Mouse (Mus musculus) kidney, embryonic 14.5 days (tissue): ENCODE measurements around the gene Daam1. TPM values are rescaled to one million over a fixed set of nuclear protein-coding genes. Genes with fewer than 3 reads are reported as not detected.

Experiments
- ATAC-seq: fragments of 200-750 bp; cut with Nextera tagmentation; 2 replicates; pipeline ENCODE4 v1.8.0; 2017; ENCODE audit warnings: moderate number of reproducible peaks, mild to moderate bottlenecking, moderate TSS enrichment, moderate library complexity; ENCODE audit not compliant: low FRiP score, low TSS enrichment
- H3K27ac ChIP-seq: fragments of 300-500 bp; sonication (generic); 2 replicates; pipeline ENCODE4 v1.5.1; 2014; ENCODE audit warnings: low read depth, mild to moderate bottlenecking, low read length, moderate library complexity, mixed read lengths
- H3K27me3 ChIP-seq: fragments of 300-500 bp; sonication (generic); 2 replicates; pipeline ENCODE4 v1.6.1; 2014; ENCODE audit warnings: mild to moderate bottlenecking, low read length; ENCODE audit not compliant: control insufficient read depth, insufficient read depth
- H3K36me3 ChIP-seq: fragments of 300-500 bp; sonication (generic); 2 replicates; pipeline ENCODE4 v1.6.1; 2014; ENCODE audit warnings: low read length, mixed read lengths; ENCODE audit not compliant: control insufficient read depth, insufficient read depth
- H3K4me1 ChIP-seq: fragments of 300-500 bp; sonication (generic); 2 replicates; pipeline ENCODE4 v1.6.1; 2014; ENCODE audit warnings: low read length, mixed read lengths; ENCODE audit not compliant: control insufficient read depth, insufficient read depth
- H3K4me2 ChIP-seq: fragments of 300-500 bp; sonication (generic); replicated peaks from 2 replicates; pipeline ENCODE4 v1.6.1; 2014; ENCODE audit warnings: low read depth, mild to moderate bottlenecking, low read length
- H3K4me3 ChIP-seq: fragments of 300-500 bp; sonication (generic); 2 replicates; pipeline ENCODE4 v1.5.1; 2014; ENCODE audit warnings: mild to moderate bottlenecking, low read length
- H3K9ac ChIP-seq: fragments of 300-500 bp; sonication (generic); 2 replicates; pipeline ENCODE4 v1.6.1; 2014; ENCODE audit warnings: low read depth, mild to moderate bottlenecking, low read length, moderate library complexity
- H3K9me3 ChIP-seq: fragments of 300-500 bp; sonication (generic); 2 replicates; pipeline ENCODE4 v1.6.1; 2016; ENCODE audit warnings: low read length; ENCODE audit not compliant: control insufficient read depth
- WGBS: fragments of 180-500 bp; shearing (Covaris S2); extraction: QIAGEN DNeasy Blood & Tissue Kit; methylation state at CpG from one replicate; pipeline ENCODE4 v1.1.7; 2014; 5-methylcytosine and 5-hydroxymethylcytosine counted together
- polyA plus RNA-seq: library from polyadenylated mRNA; unstranded; fragments of >200 nt; fragmentation: Nextera tagmentation; extraction: Ambion mirVana; gene quantifications from 2 replicates; pipeline ENCODE4 v1.2.1, GENCODE M21; 2014

Daam1 gene
- polyA plus RNA-seq, 1 experiment from 2014 or later = 13.0 TPM

- Histone ChIP-seq H3K9me3 (no peaks in the 10 kb centered on the region), H3K4me3 (no peak overlapping the region), H3K27ac (no peak overlapping the region), H3K4me1 (peaks cover 5% of the 10 kb centered on the region; the same call in 1 of the 2 replicates), H3K36me3 (peaks cover 4% of the 10 kb centered on the region; the same call in 1 of the 2 replicates), H3K4me2 (no peak overlapping the region), H3K27me3 (no peaks in the 10 kb centered on the region), H3K9ac (no peak overlapping the region)
- WGBS = 76% methylated on average over 9 of the region's 9 CpGs
- no peak for ATAC-seq
Measured at GRCm38 (mm10) chr12:71932433-71933386, 101.8 kb downstream of the Daam1 start.

- H3K4me1 ChIP-seq = peaks cover 5% of the 10 kb centered on the region; the same call in 1 of the 2 replicates
- no peak for ATAC-seq
- WGBS = 73% methylated on average over 6 of the region's 6 CpGs
Measured at GRCm38 (mm10) chr12:71933989-71934645, 103.2 kb downstream of the Daam1 start.

GRCm38 (mm10) chr12:71936636-71937035 is 105.8 kb downstream of the Daam1 start:
- Histone ChIP-seq H3K4me2 (no peak overlapping the region), H3K27ac (no peak overlapping the region), H3K9me3 (no peaks in the 10 kb centered on the region), H3K4me3 (no peak overlapping the region), H3K27me3 (no peaks in the 10 kb centered on the region), H3K36me3 (peaks cover 4% of the 10 kb centered on the region; the same call in 1 of the 2 replicates), H3K9ac (no peak overlapping the region), H3K4me1 (peaks cover 5% of the 10 kb centered on the region; the same call in 1 of the 2 replicates)
- ATAC-seq = no peak
- 88% methylated on average over 1 of the region's 1 CpGs for WGBS

More at GRCm38 (mm10) chr12:71933989-71934645, 103.2 kb downstream of the Daam1 start:
- H3K27ac ChIP-seq = no peak overlapping the region
- peaks cover 4% of the 10 kb centered on the region; the same call in 1 of the 2 replicates for H3K36me3 ChIP-seq
- no peak overlapping the region for H3K4me3 ChIP-seq
- H3K9me3 ChIP-seq = no peaks in the 10 kb centered on the region
- no peak overlapping the region for H3K9ac ChIP-seq
- no peak overlapping the region for H3K4me2 ChIP-seq
- no peaks in the 10 kb centered on the region for H3K27me3 ChIP-seq

- Histone ChIP-seq H3K4me1 (peaks cover 5% of the 10 kb centered on the region; the same call in 1 of the 2 replicates), H3K27me3 (no peaks in the 10 kb centered on the region), H3K27ac (no peak overlapping the region), H3K9me3 (no peaks in the 10 kb centered on the region), H3K4me2 (no peak overlapping the region), H3K9ac (no peak overlapping the region), H3K36me3 (peaks cover 4% of the 10 kb centered on the region; the same call in 1 of the 2 replicates), H3K4me3 (no peak overlapping the region)
- no peak for ATAC-seq
- WGBS = 95% methylated on average over 5 of the region's 5 CpGs
Measured at GRCm38 (mm10) chr12:71938513-71938912, 107.6 kb downstream of the Daam1 start.

GRCm38 (mm10) chr12:71941290-71941689 is 110.4 kb downstream of the Daam1 start:
- Histone ChIP-seq H3K9me3 (no peaks in the 10 kb centered on the region), H3K4me1 (no peaks in the 10 kb centered on the region), H3K4me3 (no peak overlapping the region), H3K36me3 (peaks cover 16% of the 10 kb centered on the region; the same call in 1 of the 2 replicates), H3K27me3 (no peaks in the 10 kb centered on the region), H3K27ac (no peak overlapping the region), H3K9ac (no peak overlapping the region), H3K4me2 (no peak overlapping the region)
- 95% methylated on average over 5 of the region's 5 CpGs for WGBS
- ATAC-seq = no peak

GRCm38 (mm10) chr12:71943112-71943511 is 112.2 kb downstream of the Daam1 start:
- Histone ChIP-seq H3K4me1 (no peaks in the 10 kb centered on the region), H3K4me2 (no peak overlapping the region), H3K4me3 (no peak overlapping the region), H3K9me3 (no peaks in the 10 kb centered on the region), H3K36me3 (peaks cover 19% of the 10 kb centered on the region; the same call in 1 of the 2 replicates), H3K27me3 (no peaks in the 10 kb centered on the region), H3K9ac (no peak overlapping the region), H3K27ac (no peak overlapping the region)
- ATAC-seq = no peak
- 91% methylated on average over 9 of the region's 9 CpGs for WGBS

GRCm38 (mm10) chr12:71943646-71944045 is 112.8 kb downstream of the Daam1 start:
- H3K27ac ChIP-seq = no peak overlapping the region
- H3K9me3 ChIP-seq = no peaks in the 10 kb centered on the region
- H3K4me3 ChIP-seq = no peak overlapping the region
- ATAC-seq = no peak
- no peak overlapping the region for H3K4me2 ChIP-seq
- no peak overlapping the region for H3K9ac ChIP-seq
- H3K4me1 ChIP-seq = no peaks in the 10 kb centered on the region
- H3K27me3 ChIP-seq = no peaks in the 10 kb centered on the region
- WGBS = 86% methylated on average over 4 of the region's 4 CpGs
- H3K36me3 ChIP-seq = peaks cover 19% of the 10 kb centered on the region; the same call in 1 of the 2 replicates

GRCm38 (mm10) chr12:71945844-71946243 is 115.0 kb downstream of the Daam1 start:
- H3K4me2 ChIP-seq = no peak overlapping the region
- H3K36me3 ChIP-seq = peaks cover 19% of the 10 kb centered on the region; the same call in 1 of the 2 replicates
- H3K27me3 ChIP-seq = no peaks in the 10 kb centered on the region
- no peaks in the 10 kb centered on the region for H3K9me3 ChIP-seq
- no peaks in the 10 kb centered on the region for H3K4me1 ChIP-seq
- no peak overlapping the region for H3K27ac ChIP-seq
- 86% methylated on average over 7 of the region's 7 CpGs for WGBS
- ATAC-seq = no peak
- H3K9ac ChIP-seq = no peak overlapping the region
- no peak overlapping the region for H3K4me3 ChIP-seq
